8 mouse cellular contexts compared by ENCODE assay signal in the genomic region with DNA sequence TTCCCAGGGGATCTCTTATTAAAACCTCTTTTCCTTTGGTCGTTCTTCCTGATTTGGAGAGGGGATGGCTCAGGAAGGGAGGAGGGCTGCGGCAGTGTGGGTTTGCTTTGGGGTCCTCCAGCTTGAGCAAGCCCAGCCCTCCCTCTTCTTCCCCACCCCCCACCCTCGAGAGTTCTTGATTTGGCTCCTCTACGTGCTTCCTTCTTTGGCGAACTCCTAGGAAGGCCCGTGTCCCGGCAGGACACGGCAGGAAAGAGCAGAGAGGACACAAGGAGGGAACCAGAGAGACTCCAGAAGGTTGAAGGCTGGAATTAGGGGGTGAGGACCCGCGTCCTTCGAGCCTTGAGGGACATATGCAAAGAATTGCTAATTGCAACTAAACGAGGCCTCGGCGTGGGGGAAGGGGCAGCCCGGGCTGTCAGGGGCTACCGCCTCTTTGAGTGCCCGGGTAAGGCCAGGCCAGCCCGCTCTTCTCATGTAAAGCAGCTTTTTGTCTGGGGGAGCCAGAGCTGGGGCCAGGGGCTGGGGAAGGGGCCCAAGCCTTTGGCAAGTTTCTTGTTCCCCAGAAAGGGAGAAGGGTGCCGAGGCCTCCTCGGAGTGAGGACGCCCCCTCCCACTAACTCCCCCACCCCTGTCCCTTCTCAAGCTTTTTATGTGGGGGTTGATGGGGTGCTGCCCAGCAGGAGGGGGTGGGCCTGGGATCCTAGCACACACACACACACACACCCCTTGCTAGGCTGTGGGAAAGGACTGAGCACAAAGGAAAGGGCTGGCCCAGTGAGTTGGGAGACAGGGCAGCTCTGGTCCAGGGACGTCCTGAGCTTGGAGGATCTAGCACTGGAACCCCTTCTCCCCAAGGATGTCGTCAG. TPM values are rescaled to one million over a fixed set of nuclear protein-coding genes. Genes with fewer than 3 reads are reported as not detected.
A peak's percentile ranks its signal among the peaks of the same experiment; 100 is the strongest.
DNase-seq lines count a peak whose midpoint lies in the region; ATAC-seq and TF ChIP-seq lines count a peak whose summit lies in the region.

Gm11627 (minus strand) TSS at position 297 of the 869 bp plus-strand sequence.

- H3K4me1 ChIP-seq in brown adipose tissue, adult 24 weeks (ENCODE audit: control insufficient read depth, insufficient read depth, insufficient read length, low read length): no peaks in the 10 kb centered on the region
- peaks cover 37% of the 10 kb centered on the region for H3K4me1 ChIP-seq in heart, embryonic 11.5 days (ENCODE audit: control insufficient read depth, insufficient read depth, low read length)
- H3K4me1 ChIP-seq in limb, embryonic 12.5 days (replicated peaks): peaks cover 54% of the 10 kb centered on the region
- H3K4me1 ChIP-seq in neural tube, embryonic 13.5 days (replicated peaks): peaks cover 43% of the 10 kb centered on the region
- no peaks in the 10 kb centered on the region for H3K4me1 ChIP-seq in thymus, adult 2 months (replicated peaks; ENCODE audit: control insufficient read depth, insufficient read depth, low read length)

- no peak for DNase-seq in layer of hippocampus, adult 2 months (ENCODE audit: low spot score in 2 of 2)
- no peak for DNase-seq in layer of hippocampus, adult 9-11 months
- DNase-seq in thymus, adult 2 months: no peak
- no peak for DNase-seq in adrenal gland, adult 8-10 months

- H3K9me3 ChIP-seq in heart, embryonic 11.5 days (replicated peaks; ENCODE audit: control insufficient read depth, low read length): no peaks in the 10 kb centered on the region
- no peaks in the 10 kb centered on the region for H3K9me3 ChIP-seq in limb, embryonic 12.5 days
- H3K9me3 ChIP-seq in neural tube, embryonic 13.5 days: no peaks in the 10 kb centered on the region

- H3K36me3 ChIP-seq in heart, embryonic 11.5 days (ENCODE audit: control insufficient read depth, insufficient read depth, low read length): no peaks in the 10 kb centered on the region
- no peaks in the 10 kb centered on the region for H3K36me3 ChIP-seq in limb, embryonic 12.5 days
- no peaks in the 10 kb centered on the region for H3K36me3 ChIP-seq in neural tube, embryonic 13.5 days
- no peaks in the 10 kb centered on the region for H3K36me3 ChIP-seq in thymus, adult 2 months (ENCODE audit: control insufficient read depth, insufficient read depth, low read length)

- WGBS in heart, embryonic 11.5 days (ENCODE audit: insufficient replicate concordance): 10% methylated on average over 23 of the region's 23 CpGs
- 10% methylated on average over 23 of the region's 23 CpGs for WGBS in limb, embryonic 12.5 days
- WGBS in neural tube, embryonic 13.5 days: 4% methylated on average over 23 of the region's 23 CpGs
- WGBS in thymus, adult 2 months: 39% methylated on average over 23 of the region's 23 CpGs

- no peak for TF ChIP-seq POLR2A in thymus, adult 2 months (IDR thresholded peaks at IDR 0.05; ENCODE audit: control insufficient read depth, extremely low read depth, insufficient read depth, low read length, poor library complexity)

- H3K27me3 ChIP-seq in heart, embryonic 11.5 days (ENCODE audit: control insufficient read depth, insufficient read depth, low read length): no peaks in the 10 kb centered on the region; the same call in 1 of the 2 replicates
- peaks cover 5% of the 10 kb centered on the region for H3K27me3 ChIP-seq in limb, embryonic 12.5 days
- no peaks in the 10 kb centered on the region for H3K27me3 ChIP-seq in neural tube, embryonic 13.5 days
- H3K27me3 ChIP-seq in thymus, adult 2 months (ENCODE audit: control insufficient read depth, insufficient read depth, low read length): no peaks in the 10 kb centered on the region; the same call in 1 of the 2 replicates

- ATAC-seq in heart, embryonic 11.5 days (replicated peaks; ENCODE audit: insufficient number of reproducible peaks, low FRiP score, low TSS enrichment): peak; percentile 8; the same call in 1 of the 2 replicates
- ATAC-seq in limb, embryonic 12.5 days (ENCODE audit: insufficient number of reproducible peaks, insufficient read depth, low FRiP score, low TSS enrichment, low read depth): 0 out of 2 replicates have a peak, but pooled peaks have one; percentile 40
- ATAC-seq in neural tube, embryonic 13.5 days (ENCODE audit: low read depth): peak; percentile 87

- TF ChIP-seq CTCF in layer of hippocampus, adult 2 months (conservative IDR thresholded peaks at IDR 0.05): no peak
- no peak for TF ChIP-seq CTCF in thymus, adult 2 months (IDR thresholded peaks at IDR 0.05; ENCODE audit: borderline replicate concordance, control insufficient read depth, extremely low read depth, insufficient read depth, low read length, poor library complexity)

- peak within 1 kb of the TSS; percentile 77 for H3K27ac ChIP-seq in layer of hippocampus, adult 2 months
- H3K27ac ChIP-seq in brown adipose tissue, adult 24 weeks (replicated peaks; ENCODE audit: low read depth, low read length): no peak within 1 kb of the TSS
- peak within 1 kb of the TSS; percentile 82 for H3K27ac ChIP-seq in heart, embryonic 11.5 days (ENCODE audit: low read depth, low read length)
- peak within 1 kb of the TSS; percentile 84 for H3K27ac ChIP-seq in limb, embryonic 12.5 days
- peak within 1 kb of the TSS; percentile 75 for H3K27ac ChIP-seq in neural tube, embryonic 13.5 days (replicated peaks)
- H3K27ac ChIP-seq in thymus, adult 2 months (ENCODE audit: control insufficient read depth, insufficient read depth, low read length): no peak within 1 kb of the TSS

- H3K4me3 ChIP-seq in layer of hippocampus, adult 2 months: peak within 1 kb of the TSS; percentile 40
- peak within 1 kb of the TSS; percentile 51 for H3K4me3 ChIP-seq in brown adipose tissue, adult 24 weeks (ENCODE audit: insufficient read depth, low read depth, low read length)
- peak within 1 kb of the TSS; percentile 40 for H3K4me3 ChIP-seq in heart, embryonic 11.5 days (ENCODE audit: low read depth, low read length)
- H3K4me3 ChIP-seq in limb, embryonic 12.5 days (replicated peaks): peak within 1 kb of the TSS; percentile 39
- H3K4me3 ChIP-seq in neural tube, embryonic 13.5 days: peak within 1 kb of the TSS; percentile 24
- no peak within 1 kb of the TSS for H3K4me3 ChIP-seq in thymus, adult 2 months (ENCODE audit: control insufficient read depth, insufficient read depth, low read length)

- H3K4me2 ChIP-seq in heart, embryonic 11.5 days: peak within 1 kb of the TSS; percentile 60
- peak within 1 kb of the TSS; percentile 61 for H3K4me2 ChIP-seq in limb, embryonic 12.5 days
- H3K4me2 ChIP-seq in neural tube, embryonic 13.5 days: peak within 1 kb of the TSS; percentile 49

- H3K9ac ChIP-seq in heart, embryonic 11.5 days (ENCODE audit: low read depth, low read length): peak within 1 kb of the TSS; percentile 78
- H3K9ac ChIP-seq in limb, embryonic 12.5 days (replicated peaks): peak within 1 kb of the TSS; percentile 66
- H3K9ac ChIP-seq in neural tube, embryonic 13.5 days: peak within 1 kb of the TSS; percentile 41

RNA-seq across cellular contexts. Expression of gene Gm11627, which starts in this region (rescaled TPM):
- total RNA-seq in layer of hippocampus, adult 2 months (2021): 1 to 10 TPM; 3.9 to 4.2 TPM
- polyA plus RNA-seq in brown adipose tissue, adult 24 weeks (2012; ENCODE audit: insufficient read depth, insufficient read length, missing spikeins): not detected in 2 replicates
- polyA plus RNA-seq in heart, embryonic 11.5 days (2014; fragmentation: Nextera tagmentation; extraction: Ambion mirVana): 13.6 and 13.9 TPM in 2 replicates
- polyA plus RNA-seq in limb, embryonic 12.5 days (2016; fragmentation: Nextera tagmentation; extraction: Ambion mirVana): 5.3 and 7.4 TPM in 2 replicates
- polyA plus RNA-seq in neural tube, embryonic 13.5 days (2015; fragmentation: Nextera tagmentation; extraction: Ambion mirVana): 7.5 and 8.7 TPM in 2 replicates
- 0.71 TPM in 1 of 2 replicates, not detected in the other for polyA plus RNA-seq in thymus, adult 2 months (2012; rRNA removed)
- under 1 TPM in 1 of 4 experiments, not detected in 3; 0.75 TPM for total RNA-seq in adrenal gland, adult 8-10 months (2022)

Comparison
In these comparisons a context has a peak if more than half of its experiments do, and no peak if none do; other contexts are left out.
1. H3K27ac ChIP-seq: peak in layer of hippocampus, adult 2 months (single experiment), heart, embryonic 11.5 days (single experiment), limb, embryonic 12.5 days (single experiment) and neural tube, embryonic 13.5 days (single experiment); none in brown adipose tissue, adult 24 weeks (single experiment) and thymus, adult 2 months (single experiment).
2. ATAC-seq: peak in every context shown above with its lines; median percentile 87 in neural tube, embryonic 13.5 days; 40 in limb, embryonic 12.5 days; 8 in heart, embryonic 11.5 days.
3. Peak in every context shown above with its lines, with median percentiles within 50 percentile points of each other: H3K4me2 ChIP-seq and H3K9ac ChIP-seq.